In the genomic region with DNA sequence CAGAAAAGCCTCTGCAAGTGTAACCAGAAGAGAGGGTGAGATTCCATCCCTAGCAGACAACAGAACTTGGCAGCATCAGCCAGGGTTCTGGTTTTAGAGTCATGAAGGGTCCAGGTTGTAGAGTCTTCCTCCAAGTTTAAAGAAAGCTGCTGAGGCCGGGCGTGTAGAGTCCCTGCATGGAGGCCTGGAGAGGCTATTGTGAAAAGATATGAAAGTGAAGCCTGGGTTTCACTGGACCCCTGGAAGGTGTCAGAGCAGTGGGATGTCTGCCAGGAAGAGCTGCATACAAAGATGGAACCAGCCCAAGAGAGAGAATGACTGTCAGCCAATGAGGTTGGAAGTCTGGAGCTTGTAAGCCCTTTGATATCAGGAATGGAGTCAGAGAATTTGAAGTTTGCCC, we compare ENCODE assay signal across 23 mouse cellular contexts.
"Had no signal": no experiment of that assay in that cellular context is flagged by ENCODE, and none has a peak within 500 bp of the region (broad histone marks: within the 10 kb centered on the region; RNA-seq: fewer than 3 reads in every experiment).

No protein-coding gene starts in this region.

- H3K9ac ChIP-seq: intestine, embryonic 15.5 days; kidney, embryonic 15.5 days; liver, embryonic 12.5 days; liver, embryonic 15.5 days; midbrain, embryonic 12.5 days; neural tube, embryonic 13.5 days; stomach, embryonic 15.5 days had no signal

- H3K27ac ChIP-seq: intestine, embryonic 15.5 days; kidney, embryonic 15.5 days; left cerebral cortex, adult 2 months; liver, embryonic 12.5 days; liver, embryonic 15.5 days; midbrain, embryonic 12.5 days; neural tube, embryonic 13.5 days; stomach, embryonic 15.5 days had no signal

- H3K4me2 ChIP-seq: intestine, embryonic 15.5 days; kidney, embryonic 15.5 days; liver, embryonic 12.5 days; liver, embryonic 15.5 days; midbrain, embryonic 12.5 days; neural tube, embryonic 13.5 days; stomach, embryonic 15.5 days had no signal

- H3K4me3 ChIP-seq: intestine, embryonic 15.5 days; kidney, embryonic 15.5 days; left cerebral cortex, adult 2 months; liver, embryonic 12.5 days; liver, embryonic 15.5 days; midbrain, embryonic 12.5 days; myocyte; neural tube, embryonic 13.5 days; stomach, embryonic 15.5 days had no signal

- ATAC-seq: intestine, embryonic 15.5 days; liver, embryonic 12.5 days; lung, postnatal 0 days; midbrain, embryonic 16.5 days had no signal

- H3K36me3 ChIP-seq: intestine, embryonic 15.5 days; kidney, embryonic 15.5 days; liver, embryonic 12.5 days; liver, embryonic 15.5 days; midbrain, embryonic 12.5 days; neural tube, embryonic 13.5 days; stomach, embryonic 15.5 days had no signal

- H3K4me1 ChIP-seq: intestine, embryonic 15.5 days; kidney, embryonic 15.5 days; liver, embryonic 12.5 days; liver, embryonic 15.5 days; midbrain, embryonic 12.5 days; neural tube, embryonic 13.5 days; stomach, embryonic 15.5 days had no signal

- H3K9me3 ChIP-seq: intestine, embryonic 15.5 days; kidney, embryonic 15.5 days; liver, embryonic 12.5 days; liver, embryonic 15.5 days; midbrain, embryonic 12.5 days; neural tube, embryonic 13.5 days; stomach, embryonic 15.5 days had no signal

- DNase-seq: kidney, adult 11 months; kidney, adult 8-10 months; kidney, postnatal 10 days; kidney, postnatal 36 days; layer of hippocampus, postnatal 36 days; liver; lung, adult 18-20 months; lung, postnatal 36 days; retina, postnatal 1 day; right cerebral cortex, postnatal 25 days; spleen, adult 18-20 months; thymus, postnatal 25 days had no signal

- H3K27me3 ChIP-seq: intestine, embryonic 15.5 days; kidney, embryonic 15.5 days; liver, embryonic 12.5 days; liver, embryonic 15.5 days; midbrain, embryonic 12.5 days; neural tube, embryonic 13.5 days; stomach, embryonic 15.5 days had no signal
